Mouse (Mus musculus): ENCODE data around the gene Irs3.

GRCm38 (mm10) chr5:137684294-137685123 is 39.0 kb upstream of the Irs3 start, which contains the start of gene Agfg2:
- TF ChIP-seq CTCF (IDR thresholded peaks at IDR 0.05; ENCODE audit: borderline replicate concordance, insufficient read depth, low read length) (no peak), POLR2A (IDR thresholded peaks at IDR 0.05; ENCODE audit: low read depth, low read length) (peak; percentile 79)
